Mouse (Mus musculus): ENCODE measurements around the gene Alx1. TPM values are rescaled to one million over a fixed set of nuclear protein-coding genes. Genes with fewer than 3 reads are reported as not detected.

Gene Alx1
- polyA plus RNA-seq (2015; fragmentation: Nextera tagmentation; extraction: Ambion mirVana): 0.07 and 0.10 TPM in 2 replicates

- no peak for DNase-seq
- no peak within 1 kb of the TSS for H3K4me3 ChIP-seq (replicated peaks)
Measured at GRCm38 (mm10) chr10:103029730-103030490, at the start of gene Alx1. TSS of gene Alx1 (minus strand) at chr10:103030215.

DNA sequence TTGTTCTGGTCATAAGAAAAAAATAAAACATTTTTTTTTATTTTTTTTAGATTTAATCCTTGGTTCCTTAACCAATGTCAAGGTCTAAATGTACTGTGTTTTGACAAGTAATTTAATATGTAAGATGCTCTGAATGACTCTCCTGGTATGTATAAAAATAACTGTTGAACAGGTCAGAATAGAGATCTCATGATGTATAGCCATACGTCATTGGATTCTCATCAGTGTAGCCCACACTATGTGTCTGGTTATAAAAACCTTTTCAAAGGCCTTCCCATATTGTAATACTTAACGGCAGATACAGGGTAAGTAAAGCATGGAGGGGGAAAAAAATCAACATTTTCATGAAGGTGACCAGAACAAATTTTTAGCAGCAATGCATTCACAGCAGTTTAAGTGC is 19.6 kb upstream of the Alx1 start:
- Histone ChIP-seq H3K27me3 (no peaks in the 10 kb centered on the region), H3K9me3 (replicated peaks) (no peaks in the 10 kb centered on the region), H3K4me2 (no peak overlapping the region), H3K36me3 (no peaks in the 10 kb centered on the region), H3K4me3 (replicated peaks) (no peak overlapping the region), H3K9ac (no peak overlapping the region), H3K27ac (no peak overlapping the region), H3K4me1 (replicated peaks) (no peaks in the 10 kb centered on the region)
- WGBS (ENCODE audit: insufficient replicate concordance): 77% methylated on average over 2 of the region's 2 CpGs
- no peak for DNase-seq
- no peak for ATAC-seq (ENCODE audit: low read depth)

More at GRCm38 (mm10) chr10:103029730-103030490, at the start of gene Alx1:
- no peaks in the 10 kb centered on the region for H3K36me3 ChIP-seq
- H3K4me2 ChIP-seq: no peak within 1 kb of the TSS
- 4% methylated on average over 32 of the region's 32 CpGs for WGBS (ENCODE audit: insufficient replicate concordance)
- H3K4me1 ChIP-seq (replicated peaks): peaks cover 5% of the 10 kb centered on the region
- no peak within 1 kb of the TSS for H3K27ac ChIP-seq
- H3K9me3 ChIP-seq (replicated peaks): no peaks in the 10 kb centered on the region
- H3K9ac ChIP-seq: no peak within 1 kb of the TSS
- peaks cover 86% of the 10 kb centered on the region for H3K27me3 ChIP-seq
- ATAC-seq (ENCODE audit: low read depth): no peak

GRCm38 (mm10) chr10:103046623-103047022 is 16.6 kb upstream of the Alx1 start:
- Histone ChIP-seq H3K9ac (no peak overlapping the region), H3K4me3 (replicated peaks) (no peak overlapping the region)
- 65% methylated on average over 3 of the region's 3 CpGs for WGBS (ENCODE audit: insufficient replicate concordance)

GRCm38 (mm10) chr10:103045019-103045418 is 15.0 kb upstream of the Alx1 start:
- Histone ChIP-seq H3K9ac (no peak overlapping the region), H3K4me3 (replicated peaks) (no peak overlapping the region), H3K4me1 (replicated peaks) (no peaks in the 10 kb centered on the region), H3K27me3 (no peaks in the 10 kb centered on the region), H3K4me2 (no peak overlapping the region), H3K27ac (no peak overlapping the region), H3K36me3 (no peaks in the 10 kb centered on the region), H3K9me3 (replicated peaks) (no peaks in the 10 kb centered on the region)
- no peak for DNase-seq
- WGBS (ENCODE audit: insufficient replicate concordance): 34% methylated on average over 2 of the region's 2 CpGs
- ATAC-seq (ENCODE audit: low read depth): no peak

More at GRCm38 (mm10) chr10:103046623-103047022, 16.6 kb upstream of the Alx1 start:
- H3K36me3 ChIP-seq: no peaks in the 10 kb centered on the region
- no peak for DNase-seq
- H3K27ac ChIP-seq: no peak overlapping the region
- H3K27me3 ChIP-seq: no peaks in the 10 kb centered on the region
- H3K9me3 ChIP-seq (replicated peaks): no peaks in the 10 kb centered on the region
- no peak for ATAC-seq (ENCODE audit: low read depth)
- no peak overlapping the region for H3K4me2 ChIP-seq
- no peaks in the 10 kb centered on the region for H3K4me1 ChIP-seq (replicated peaks)

GRCm38 (mm10) chr10:103035002-103035640 is 5.1 kb upstream of the Alx1 start:
- Histone ChIP-seq H3K27me3 (peaks cover 54% of the 10 kb centered on the region), H3K9ac (no peak overlapping the region), H3K9me3 (replicated peaks) (no peaks in the 10 kb centered on the region), H3K4me3 (replicated peaks) (no peak overlapping the region), H3K36me3 (no peaks in the 10 kb centered on the region), H3K4me1 (replicated peaks) (no peaks in the 10 kb centered on the region), H3K4me2 (no peak overlapping the region), H3K27ac (no peak overlapping the region)
- 5% methylated on average over 14 of the region's 14 CpGs for WGBS (ENCODE audit: insufficient replicate concordance)
- DNase-seq: no peak
- ATAC-seq (ENCODE audit: low read depth): no peak

GRCm38 (mm10) chr10:103030931-103031330 is 916 bp upstream of the Alx1 start:
- H3K9me3 ChIP-seq (replicated peaks): no peaks in the 10 kb centered on the region

GRCm38 (mm10) chr10:103029132-103029729 is 784 bp downstream of the Alx1 start:
- WGBS (ENCODE audit: insufficient replicate concordance): 4% methylated on average over 23 of the region's 23 CpGs
- Histone ChIP-seq H3K9ac (no peak overlapping the region), H3K4me1 (replicated peaks) (peaks cover 5% of the 10 kb centered on the region), H3K9me3 (replicated peaks) (no peaks in the 10 kb centered on the region), H3K27ac (no peak overlapping the region), H3K27me3 (peaks cover 80% of the 10 kb centered on the region), H3K4me3 (replicated peaks) (no peak overlapping the region), H3K4me2 (no peak overlapping the region), H3K36me3 (no peaks in the 10 kb centered on the region)
- DNase-seq (no peak), ATAC-seq (ENCODE audit: low read depth) (no peak)

More at GRCm38 (mm10) chr10:103030931-103031330, 916 bp upstream of the Alx1 start:
- Histone ChIP-seq H3K27me3 (peaks cover 91% of the 10 kb centered on the region), H3K4me1 (replicated peaks) (peaks cover 5% of the 10 kb centered on the region), H3K9ac (no peak overlapping the region), H3K4me3 (replicated peaks) (no peak overlapping the region), H3K36me3 (no peaks in the 10 kb centered on the region), H3K4me2 (no peak overlapping the region), H3K27ac (no peak overlapping the region)
- DNase-seq (no peak), ATAC-seq (ENCODE audit: low read depth) (no peak)
- WGBS (ENCODE audit: insufficient replicate concordance): 5% methylated on average over 11 of the region's 11 CpGs

DNA sequence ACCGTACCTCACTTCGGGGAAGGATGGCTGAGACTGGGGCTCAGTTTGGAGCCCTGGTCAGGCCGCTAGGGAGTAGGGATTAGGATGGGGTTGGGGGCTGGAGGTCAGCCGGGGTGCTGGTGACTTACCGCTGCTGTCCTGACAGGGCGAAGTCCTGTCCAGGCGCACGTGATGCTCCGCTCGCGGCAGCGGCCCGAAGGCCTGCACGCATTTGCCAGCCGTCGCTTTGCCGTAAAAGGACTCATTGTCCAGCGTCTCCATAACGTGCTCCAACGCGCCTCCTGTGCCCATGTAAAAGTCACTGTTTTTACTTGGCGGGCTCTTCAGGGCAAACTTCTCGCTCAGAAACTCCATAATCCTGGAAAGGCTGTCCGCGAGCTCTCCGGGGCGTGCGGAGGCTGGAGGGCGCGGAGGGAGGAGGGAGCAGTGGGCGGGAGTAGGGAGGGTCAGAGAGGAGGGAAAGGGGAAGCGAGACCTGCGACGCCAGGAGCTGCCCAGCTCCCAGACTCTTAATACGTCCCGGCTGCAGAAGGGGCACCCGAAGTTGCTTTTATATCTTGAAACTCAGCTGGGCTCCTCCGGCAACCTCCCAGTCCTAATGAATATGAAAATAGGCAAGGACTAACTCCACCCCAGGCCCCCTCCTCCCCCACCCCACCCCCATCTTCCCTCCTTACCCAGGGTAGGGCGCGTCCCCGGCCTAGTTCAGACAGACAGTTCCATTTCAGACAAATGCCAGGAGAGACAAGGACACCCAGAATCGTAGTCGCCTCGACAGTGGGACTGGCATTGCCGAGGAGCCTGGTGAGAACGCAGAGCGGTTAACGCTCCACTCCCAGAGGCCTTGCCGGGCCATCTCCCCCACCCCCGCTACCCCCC is 1.5 kb downstream of the Alx1 start:
- H3K27ac ChIP-seq: no peak overlapping the region
- peak overlapping the region; percentile 48 for H3K4me2 ChIP-seq
- H3K4me3 ChIP-seq (replicated peaks): peak overlapping the region; percentile 30
- peaks cover 5% of the 10 kb centered on the region for H3K4me1 ChIP-seq (replicated peaks)
- H3K9ac ChIP-seq: no peak overlapping the region
- ATAC-seq (ENCODE audit: low read depth) (peak; percentile 54; the same call in 1 of the 2 replicates), DNase-seq (no peak)
- no peaks in the 10 kb centered on the region for H3K36me3 ChIP-seq
- 3% methylated on average over 49 of the region's 50 CpGs for WGBS (ENCODE audit: insufficient replicate concordance)
- H3K9me3 ChIP-seq (replicated peaks): no peaks in the 10 kb centered on the region
- H3K27me3 ChIP-seq: peaks cover 82% of the 10 kb centered on the region

DNA sequence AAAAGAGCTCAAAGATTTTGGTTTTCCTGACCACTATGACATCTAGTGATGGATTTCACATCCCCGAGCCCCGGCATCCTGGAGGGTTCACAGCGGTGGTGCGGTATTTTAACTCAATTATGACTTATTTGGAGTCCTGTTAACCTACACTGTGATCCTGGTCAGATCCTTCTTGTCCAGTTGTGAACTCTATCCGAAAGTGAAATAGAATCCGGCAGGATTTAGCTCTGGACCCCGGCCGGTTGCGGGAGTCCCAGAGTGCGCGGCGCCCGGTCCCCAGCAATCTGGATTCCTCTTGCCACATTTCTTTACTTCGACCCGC is 2.1 kb downstream of the Alx1 start:
- Histone ChIP-seq H3K9me3 (replicated peaks) (no peaks in the 10 kb centered on the region), H3K4me2 (peak overlapping the region; percentile 48; the same call in 1 of the 2 replicates), H3K4me1 (replicated peaks) (peaks cover 5% of the 10 kb centered on the region), H3K27ac (no peak overlapping the region), H3K9ac (no peak overlapping the region), H3K36me3 (no peaks in the 10 kb centered on the region), H3K27me3 (peaks cover 76% of the 10 kb centered on the region), H3K4me3 (replicated peaks) (0 out of 2 replicates have a peak overlapping the region, but pooled peaks have one; percentile 30)
- ATAC-seq (ENCODE audit: low read depth) (no peak), DNase-seq (no peak)
- 2% methylated on average over 15 of the region's 15 CpGs for WGBS (ENCODE audit: insufficient replicate concordance)

- Histone ChIP-seq H3K4me3 (replicated peaks) (no peak overlapping the region), H3K9me3 (replicated peaks) (no peaks in the 10 kb centered on the region), H3K36me3 (no peaks in the 10 kb centered on the region), H3K4me2 (no peak overlapping the region), H3K9ac (no peak overlapping the region), H3K4me1 (replicated peaks) (peaks cover 5% of the 10 kb centered on the region), H3K27me3 (peaks cover 72% of the 10 kb centered on the region), H3K27ac (no peak overlapping the region)
- WGBS (ENCODE audit: insufficient replicate concordance): 2% methylated on average over 20 of the region's 20 CpGs
- no peak for DNase-seq
- no peak for ATAC-seq (ENCODE audit: low read depth)
Measured at GRCm38 (mm10) chr10:103027226-103027930, 2.6 kb downstream of the Alx1 start.
